In genomic region chr4:155599901-155600825, GRCm38 (mm10) we compare ENCODE assay signal across 8 mouse cellular contexts. TPM values are rescaled to one million over a fixed set of nuclear protein-coding genes. Genes with fewer than 3 reads are reported as not detected.
DNase-seq lines count a peak whose midpoint lies in the region; ATAC-seq lines count a peak whose summit lies in the region.

No protein-coding gene starts in this region.

- H3K9ac ChIP-seq in heart, embryonic 16.5 days (ENCODE audit: low read length): peak overlapping the region; percentile 97
- peak overlapping the region; percentile 99 for H3K9ac ChIP-seq in hindbrain, embryonic 13.5 days
- H3K9ac ChIP-seq in midbrain, embryonic 15.5 days: peak overlapping the region; percentile 96

- H3K4me2 ChIP-seq in heart, embryonic 16.5 days (ENCODE audit: low read depth, low read length): peak overlapping the region; percentile 94
- peak overlapping the region; percentile 90 for H3K4me2 ChIP-seq in hindbrain, embryonic 13.5 days
- H3K4me2 ChIP-seq in midbrain, embryonic 15.5 days: peak overlapping the region; percentile 94

- H3K27ac ChIP-seq in heart, embryonic 16.5 days (ENCODE audit: low read length): peak overlapping the region; percentile 99
- H3K27ac ChIP-seq in hindbrain, embryonic 13.5 days: peak overlapping the region; percentile 99
- peak overlapping the region; percentile 100 for H3K27ac ChIP-seq in midbrain, embryonic 15.5 days

- H3K27me3 ChIP-seq in heart, embryonic 16.5 days (ENCODE audit: control insufficient read depth, insufficient read depth, low read length): no peaks in the 10 kb centered on the region
- H3K27me3 ChIP-seq in hindbrain, embryonic 13.5 days: no peaks in the 10 kb centered on the region
- H3K27me3 ChIP-seq in midbrain, embryonic 15.5 days (replicated peaks): no peaks in the 10 kb centered on the region

- H3K9me3 ChIP-seq in heart, embryonic 16.5 days (replicated peaks; ENCODE audit: control insufficient read depth, low read length): no peaks in the 10 kb centered on the region
- H3K9me3 ChIP-seq in hindbrain, embryonic 13.5 days: no peaks in the 10 kb centered on the region
- H3K9me3 ChIP-seq in midbrain, embryonic 15.5 days: no peaks in the 10 kb centered on the region

- intact Hi-C loops in heart, postnatal 36 days (cut with DNase I): no loop called here

- peaks cover 7% of the 10 kb centered on the region for H3K4me1 ChIP-seq in heart, embryonic 16.5 days (ENCODE audit: control insufficient read depth, insufficient read depth, low read length)
- peaks cover 28% of the 10 kb centered on the region for H3K4me1 ChIP-seq in hindbrain, embryonic 13.5 days (replicated peaks)
- peaks cover 19% of the 10 kb centered on the region for H3K4me1 ChIP-seq in midbrain, embryonic 15.5 days

- ATAC-seq in heart, embryonic 16.5 days (replicated peaks; ENCODE audit: extremely low read depth, insufficient read depth, low FRiP score): no peak
- ATAC-seq in hindbrain, embryonic 13.5 days (ENCODE audit: low FRiP score): no peak
- no peak for ATAC-seq in midbrain, embryonic 15.5 days (replicated peaks)

- peak overlapping the region; percentile 99 for H3K4me3 ChIP-seq in heart, embryonic 16.5 days (ENCODE audit: low read length)
- H3K4me3 ChIP-seq in hindbrain, embryonic 13.5 days: peak overlapping the region; percentile 97
- peak overlapping the region; percentile 87 for H3K4me3 ChIP-seq in midbrain, embryonic 15.5 days

- peaks cover 2% of the 10 kb centered on the region; the same call in 1 of the 2 replicates for H3K36me3 ChIP-seq in heart, embryonic 16.5 days (ENCODE audit: control insufficient read depth, insufficient read depth)
- no peaks in the 10 kb centered on the region for H3K36me3 ChIP-seq in hindbrain, embryonic 13.5 days
- H3K36me3 ChIP-seq in midbrain, embryonic 15.5 days (replicated peaks): no peaks in the 10 kb centered on the region

- no peak for DNase-seq in heart, postnatal 36 days
- DNase-seq in T-cell, adult 2 months (ENCODE audit: low spot score): peak; percentile 14
- no peak for DNase-seq in spleen, postnatal 36 days (ENCODE audit: low spot score in 2 of 2)
- no peak for DNase-seq in cerebellum, postnatal 10 days
- DNase-seq in embryo, embryonic 10.5 days (ENCODE audit: low spot score): no peak

- 84% methylated on average over 10 of the region's 11 CpGs for WGBS in heart, embryonic 16.5 days
- WGBS in hindbrain, embryonic 13.5 days: 94% methylated on average over 11 of the region's 11 CpGs
- 89% methylated on average over 11 of the region's 11 CpGs for WGBS in midbrain, embryonic 15.5 days

RNA-seq across cellular contexts. Expression of gene Slc35e2, which starts 1.1 kb away (rescaled TPM):
- 5.7 and 5.8 TPM in 2 replicates for polyA plus RNA-seq in heart, embryonic 16.5 days (2015; fragmentation: Nextera tagmentation; extraction: Ambion mirVana)
- total RNA-seq in heart, postnatal 36 days (2021): 1 to 10 TPM; 6.7 to 8.1 TPM
- polyA plus RNA-seq in hindbrain, embryonic 13.5 days (2015; fragmentation: Nextera tagmentation; extraction: Ambion mirVana): 15.1 and 15.9 TPM in 2 replicates
- polyA plus RNA-seq in midbrain, embryonic 15.5 days (2015; fragmentation: Nextera tagmentation; extraction: Ambion mirVana): 15.3 and 17.5 TPM in 2 replicates

RNA-seq across cellular contexts. Expression of gene Cdk11b, which starts 24.5 kb away (rescaled TPM):
- 38.3 and 44.8 TPM in 2 replicates for polyA plus RNA-seq in heart, embryonic 16.5 days (2015; fragmentation: Nextera tagmentation; extraction: Ambion mirVana)
- 10 to 100 TPM; 32.1 to 34.2 TPM for total RNA-seq in heart, postnatal 36 days (2021)
- polyA plus RNA-seq in hindbrain, embryonic 13.5 days (2015; fragmentation: Nextera tagmentation; extraction: Ambion mirVana): 65.2 and 65.8 TPM in 2 replicates
- 54.6 and 56.2 TPM in 2 replicates for polyA plus RNA-seq in midbrain, embryonic 15.5 days (2015; fragmentation: Nextera tagmentation; extraction: Ambion mirVana)

RNA-seq across cellular contexts. Expression of gene Nadk, which starts 38.0 kb away (rescaled TPM):
- 52.4 and 52.8 TPM in 2 replicates for polyA plus RNA-seq in heart, embryonic 16.5 days (2015; fragmentation: Nextera tagmentation; extraction: Ambion mirVana)
- 10 to 100 TPM; 26.2 to 28.1 TPM for total RNA-seq in heart, postnatal 36 days (2021)
- 82.5 and 84.5 TPM in 2 replicates for polyA plus RNA-seq in hindbrain, embryonic 13.5 days (2015; fragmentation: Nextera tagmentation; extraction: Ambion mirVana)
- polyA plus RNA-seq in midbrain, embryonic 15.5 days (2015; fragmentation: Nextera tagmentation; extraction: Ambion mirVana): 82.9 and 88.7 TPM in 2 replicates

RNA-seq across cellular contexts. Expression of gene Gm10563, which starts 45.0 kb away (rescaled TPM):
- polyA plus RNA-seq in heart, embryonic 16.5 days (2015; fragmentation: Nextera tagmentation; extraction: Ambion mirVana): not detected in 2 replicates
- not detected for total RNA-seq in heart, postnatal 36 days (2021)
- not detected in 2 replicates for polyA plus RNA-seq in hindbrain, embryonic 13.5 days (2015; fragmentation: Nextera tagmentation; extraction: Ambion mirVana)
- polyA plus RNA-seq in midbrain, embryonic 15.5 days (2015; fragmentation: Nextera tagmentation; extraction: Ambion mirVana): not detected in 2 replicates

RNA-seq across cellular contexts. Expression of gene Mmp23, which starts 53.0 kb away (rescaled TPM):
- polyA plus RNA-seq in heart, embryonic 16.5 days (2015; fragmentation: Nextera tagmentation; extraction: Ambion mirVana): 56.6 and 63.4 TPM in 2 replicates
- total RNA-seq in heart, postnatal 36 days (2021): 10 to 100 TPM in 1 of 2 experiments, 1 to 10 TPM in 1; 9.3 to 10.5 TPM
- polyA plus RNA-seq in hindbrain, embryonic 13.5 days (2015; fragmentation: Nextera tagmentation; extraction: Ambion mirVana): 3.9 and 4.5 TPM in 2 replicates
- polyA plus RNA-seq in midbrain, embryonic 15.5 days (2015; fragmentation: Nextera tagmentation; extraction: Ambion mirVana): 3.8 and 5.5 TPM in 2 replicates
